Mouse (Mus musculus) megakaryocyte progenitor cell, adult 5-6 weeks (primary cell): ENCODE results near the gene Nudt16l1. TPM values are rescaled to one million over a fixed set of nuclear protein-coding genes. Genes with fewer than 3 reads are reported as not detected.

Experiments used
- ATAC-seq: replicated peaks from 2 replicates; pipeline ENCODE4 v1.8.0; 2016; ENCODE audit warnings: mild to moderate bottlenecking, moderate TSS enrichment, inconsistent platforms; ENCODE audit not compliant: poor library complexity
- total RNA-seq, 2 experiments: library from RNA; stranded (forward) in 1 of 2; stranded (reverse) in 1 of 2; fragments of 157-497, 149-512 nt in 1 of 2; fragments of 200-1000 nt in 1 of 2; gene quantifications; 2 replicates each; pipeline versions ENCODE4 v1.2.3 to v1.2.4; 2015 to 2017

The Nudt16l1 gene
- total RNA-seq (2015) (25.2 and 30.1 TPM in 2 replicates), total RNA-seq (2017) (18.9 and 19.3 TPM in 2 replicates)

DNA sequence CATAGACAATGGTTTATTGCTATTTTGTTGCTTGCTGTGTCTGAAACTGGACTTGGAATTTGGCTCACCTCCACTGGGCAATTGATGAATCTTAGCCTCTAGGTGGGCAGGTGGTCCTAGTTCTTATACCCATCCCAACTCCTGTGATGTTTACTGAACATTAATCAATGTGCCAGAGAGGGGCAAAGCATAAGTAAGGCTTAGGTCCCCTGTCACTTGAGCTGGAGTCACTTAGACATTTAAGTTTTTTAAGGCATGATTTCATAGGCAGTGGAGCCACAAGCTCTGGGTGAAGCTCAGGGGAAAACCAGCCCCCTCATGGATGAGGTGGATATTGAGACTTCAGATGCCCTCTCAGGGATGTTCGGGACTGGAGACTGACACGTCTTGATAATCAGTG is at the start of gene Nudt16l1:
TSS of gene Nudt16l1 (plus strand) at position 301 of the 400 bp plus-strand sequence.
- ATAC-seq = no peak

- no peak for ATAC-seq
Measured at GRCm38 (mm10) chr16:4890201-4890709, 48.3 kb upstream of the Nudt16l1 start.

- ATAC-seq = no peak
Measured at GRCm38 (mm10) chr16:4892171-4892570, 46.4 kb upstream of the Nudt16l1 start.

GRCm38 (mm10) chr16:4894201-4894908 is 44.2 kb upstream of the Nudt16l1 start:
- ATAC-seq = no peak

DNA sequence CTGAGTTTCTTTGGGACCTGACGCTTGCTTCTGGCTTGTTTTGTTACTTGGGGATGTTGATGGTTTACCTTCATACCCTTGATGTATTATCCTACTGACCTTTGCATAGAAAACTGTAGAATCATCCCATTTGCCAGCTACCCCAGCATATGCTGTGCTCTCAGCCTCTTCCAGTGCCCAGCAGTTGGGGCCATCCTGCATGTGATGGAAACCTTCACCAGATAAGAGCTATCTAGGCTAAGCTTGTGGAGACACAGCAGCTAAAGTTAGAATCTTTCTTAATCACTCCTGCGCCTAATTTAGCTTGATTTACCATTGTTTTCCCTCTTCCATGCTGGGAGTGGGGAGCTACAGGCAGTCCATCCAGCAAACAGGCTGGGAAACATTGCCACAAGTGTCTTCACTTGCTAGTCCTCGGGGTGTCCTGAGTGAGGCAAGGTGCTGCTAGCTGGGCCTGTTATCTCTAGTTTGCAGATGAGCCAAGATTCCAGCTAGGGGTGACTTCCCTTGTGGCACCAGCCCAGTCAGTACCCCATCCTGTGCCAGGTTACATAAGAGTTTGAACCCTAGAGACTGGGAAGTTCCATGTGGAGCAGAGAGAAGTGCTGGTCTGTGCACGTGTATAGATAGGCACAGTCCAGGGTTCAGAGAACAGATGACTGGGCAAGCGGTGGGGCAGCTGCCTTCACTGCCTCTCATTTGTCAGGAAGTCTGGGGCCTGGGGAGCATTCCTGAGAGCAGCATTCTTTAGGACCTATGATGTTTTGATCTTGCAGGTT is 42.1 kb upstream of the Nudt16l1 start:
- peak; percentile 82 for ATAC-seq

- peak; percentile 57 for ATAC-seq
Measured at GRCm38 (mm10) chr16:4897146-4897730, 41.3 kb upstream of the Nudt16l1 start.

DNA sequence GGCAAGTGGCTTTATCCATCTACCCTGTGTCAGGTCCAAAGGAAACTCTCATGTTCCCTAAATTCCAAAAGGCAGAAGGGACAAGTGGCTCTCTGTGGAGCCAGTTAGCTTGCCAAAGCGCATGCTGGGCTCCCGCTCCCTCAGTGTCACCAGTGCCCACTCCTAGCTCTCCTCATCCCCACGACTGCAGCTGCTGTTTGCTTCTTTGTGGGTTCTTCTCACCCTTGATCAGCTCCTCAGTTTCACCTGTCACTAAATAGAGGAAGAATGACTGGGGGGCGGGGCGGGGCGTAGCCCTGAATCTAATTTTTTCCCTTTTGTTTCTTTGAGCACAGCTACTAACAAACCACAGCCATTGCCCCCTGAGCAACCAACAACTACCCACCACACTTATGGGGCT is 39.7 kb upstream of the Nudt16l1 start:
- no peak for ATAC-seq

- ATAC-seq = no peak
Measured at GRCm38 (mm10) chr16:4899711-4900110, 38.9 kb upstream of the Nudt16l1 start.

GRCm38 (mm10) chr16:4901167-4901566 is 37.4 kb upstream of the Nudt16l1 start:
- ATAC-seq = no peak

DNA sequence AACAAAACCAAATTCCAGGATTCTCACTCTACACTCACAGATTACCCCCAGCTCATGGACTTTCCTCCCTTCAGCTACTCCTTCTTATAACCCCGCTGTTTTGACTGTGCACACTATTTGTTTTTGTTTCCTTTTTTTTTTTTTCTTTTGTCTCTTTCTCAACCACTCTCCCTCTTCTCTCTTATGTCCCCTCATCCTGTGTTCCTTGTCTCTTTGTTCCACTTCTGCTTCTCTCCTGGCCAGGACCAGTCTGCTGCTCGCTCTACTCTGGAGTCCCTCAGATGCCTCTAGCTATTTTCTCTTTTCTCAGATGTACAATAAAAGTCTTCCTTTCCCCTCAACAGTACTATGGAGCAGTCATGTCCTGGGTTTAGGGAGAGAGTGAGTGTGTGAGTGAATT is 36.2 kb upstream of the Nudt16l1 start:
- ATAC-seq = 0 out of 2 replicates have a peak, but pooled peaks have one; percentile 29

DNA sequence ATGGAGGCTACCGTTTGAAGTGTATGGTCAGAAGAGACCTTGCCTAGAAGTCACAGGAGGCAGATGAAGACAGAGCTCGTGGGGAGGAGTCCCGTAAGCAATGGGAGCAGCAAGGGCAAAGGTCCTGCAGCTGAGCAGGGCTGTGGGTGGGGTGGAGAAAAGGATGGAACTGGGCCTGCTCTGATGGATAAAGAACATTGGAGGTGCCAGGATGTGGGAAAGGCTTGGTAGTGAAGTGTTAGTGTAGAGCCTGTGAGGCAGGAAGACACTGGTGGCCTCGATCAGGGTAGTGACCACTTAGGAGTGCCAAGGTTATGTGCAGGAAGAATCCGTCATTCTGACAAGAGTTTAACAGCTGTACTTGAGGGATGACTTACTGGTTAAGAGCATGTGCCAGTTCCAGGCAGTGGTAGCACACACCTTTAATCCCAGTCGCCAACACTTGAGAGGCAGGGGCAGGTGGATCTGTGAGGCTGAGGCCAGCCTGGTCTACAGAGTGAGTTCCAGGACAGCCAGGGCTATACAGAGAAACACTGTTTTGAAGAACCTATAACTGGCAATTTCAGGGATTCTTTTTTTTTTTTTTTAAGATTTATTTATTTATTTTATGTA is 35.0 kb upstream of the Nudt16l1 start:
- ATAC-seq = no peak

DNA sequence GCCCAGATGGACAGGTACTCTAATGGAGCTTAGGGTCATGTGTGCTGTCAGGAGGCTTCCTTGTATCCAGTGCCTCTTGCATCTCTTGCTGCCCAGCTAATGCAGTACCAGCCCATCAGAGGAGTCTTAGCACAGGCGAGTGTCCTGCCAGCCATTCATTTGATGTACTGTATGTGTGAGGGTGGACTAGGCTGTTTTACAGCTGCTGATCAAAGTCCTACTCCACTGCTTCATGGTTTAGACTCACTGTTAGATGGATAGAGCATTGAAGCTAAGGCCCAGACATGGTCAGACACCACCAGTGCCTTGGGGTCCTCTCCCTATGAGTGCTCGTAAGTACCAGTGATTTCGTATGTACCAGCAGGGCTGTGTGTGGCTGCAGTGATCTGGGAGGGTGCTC is 33.7 kb upstream of the Nudt16l1 start:
- ATAC-seq = no peak

DNA sequence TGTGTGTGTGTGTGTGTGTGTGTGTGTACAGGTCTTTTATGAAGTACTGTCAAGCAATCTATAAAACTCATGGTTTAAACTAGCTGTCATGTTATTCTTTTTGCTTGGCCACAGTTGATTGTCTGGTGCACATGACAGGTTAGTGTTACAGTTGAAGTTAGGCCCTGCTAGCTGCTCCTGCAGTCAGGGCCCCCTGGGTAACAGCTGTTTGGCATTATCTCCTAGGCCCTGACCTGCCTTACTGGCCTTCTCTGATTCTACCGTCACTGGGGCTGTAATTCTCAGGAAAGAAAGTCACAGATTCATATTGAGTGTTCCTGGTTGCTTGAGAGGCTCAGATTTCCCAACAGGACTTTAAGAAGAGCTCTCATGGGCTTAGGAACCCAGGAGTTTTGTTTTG is 33.0 kb upstream of the Nudt16l1 start:
- ATAC-seq = no peak

- ATAC-seq = no peak
Measured at GRCm38 (mm10) chr16:4906559-4906958, 32.0 kb upstream of the Nudt16l1 start.

DNA sequence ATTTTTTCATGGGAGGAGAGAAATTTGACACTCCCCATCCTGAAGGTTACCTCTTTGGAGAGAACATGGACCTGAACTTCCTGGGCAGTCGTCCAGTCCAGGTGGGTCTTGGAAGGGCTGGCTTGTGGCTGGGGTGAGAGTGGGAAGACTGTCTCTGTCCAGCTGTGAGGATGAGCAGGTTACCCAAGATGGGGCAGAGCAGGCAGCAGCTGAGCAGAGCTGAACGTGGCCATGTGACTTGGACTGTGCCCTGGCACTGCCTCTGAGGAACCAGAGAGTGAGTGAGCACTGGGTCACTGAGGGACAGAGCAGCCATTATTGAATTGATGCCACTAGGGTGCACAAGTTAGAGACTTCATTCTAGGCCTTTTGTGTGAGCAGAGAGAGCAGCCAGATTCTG is 31.2 kb upstream of the Nudt16l1 start:
- ATAC-seq = no peak

DNA sequence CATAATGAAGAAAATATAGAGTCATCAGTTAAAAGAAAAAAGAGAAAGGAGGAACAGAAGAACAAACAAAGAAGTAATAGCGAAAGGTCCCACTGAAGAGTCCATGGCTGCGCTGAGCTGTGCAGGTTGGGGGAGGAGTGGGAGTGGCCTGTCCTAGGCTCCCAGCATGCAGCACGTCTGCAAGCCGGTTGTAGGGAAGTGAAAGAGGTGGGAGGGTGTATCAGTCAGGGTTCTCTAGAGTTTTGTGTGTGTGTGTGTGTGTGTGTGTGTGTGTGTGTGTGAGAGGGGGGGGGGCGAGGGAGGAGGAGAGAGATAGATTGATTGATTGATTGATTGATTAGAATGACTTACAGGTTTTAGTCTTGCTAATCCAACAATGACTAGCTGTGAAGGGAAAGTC is 30.6 kb upstream of the Nudt16l1 start:
- peak; percentile 88 for ATAC-seq

DNA sequence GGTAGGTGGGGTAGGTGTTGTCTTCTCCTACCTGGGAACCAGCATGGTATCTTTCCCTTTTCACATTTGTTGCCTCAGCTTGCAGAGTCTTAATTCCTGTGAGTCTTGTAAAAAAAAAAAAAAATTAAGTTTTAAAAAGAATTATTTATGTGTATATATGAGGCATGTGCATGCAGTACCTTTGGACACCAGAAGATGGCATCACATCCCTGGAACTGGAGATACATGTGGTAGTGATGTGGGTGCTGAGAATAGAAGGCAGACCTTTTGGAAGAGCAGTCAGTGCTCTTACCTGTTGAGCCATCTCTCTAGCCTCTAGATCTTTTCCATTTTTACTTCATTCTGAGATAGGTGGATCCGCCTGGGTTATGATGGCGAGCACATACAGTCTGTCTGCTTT is 28.8 kb upstream of the Nudt16l1 start:
- ATAC-seq = no peak

- no peak for ATAC-seq
Measured at GRCm38 (mm10) chr16:4910758-4911157, 27.8 kb upstream of the Nudt16l1 start.

DNA sequence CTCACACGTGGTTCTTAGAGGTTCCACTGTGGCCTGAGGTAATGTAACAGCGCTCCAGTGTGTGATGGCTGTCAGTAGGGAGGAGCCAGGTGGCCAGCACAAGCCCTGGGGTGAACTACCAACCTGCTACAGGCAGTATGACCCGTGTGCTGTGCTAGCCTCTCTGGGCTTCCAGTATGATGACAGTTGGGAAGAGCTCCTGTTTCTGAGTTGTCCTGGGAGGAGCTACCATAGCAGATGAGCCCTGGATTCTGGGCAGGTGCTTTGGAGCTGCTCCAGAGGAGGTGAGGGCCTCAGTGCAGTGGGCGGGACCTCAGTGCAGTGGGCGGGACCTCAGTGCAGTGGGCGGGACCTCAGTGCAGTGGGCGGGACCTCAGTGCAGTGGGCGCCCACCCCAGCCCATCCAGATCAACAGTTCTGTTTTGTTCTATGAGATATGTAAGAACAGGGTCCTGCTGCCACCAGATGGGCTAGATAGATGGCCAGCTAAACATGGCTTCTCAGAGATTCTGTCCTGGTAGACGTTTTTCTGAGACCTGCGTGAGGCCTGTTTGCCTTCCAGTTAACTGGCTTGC is 26.4 kb upstream of the Nudt16l1 start:
- peak; percentile 21; the same call in 1 of the 2 replicates for ATAC-seq

GRCm38 (mm10) chr16:4912907-4913782 is 25.4 kb upstream of the Nudt16l1 start:
- peak; percentile 78 for ATAC-seq
